Mouse (Mus musculus): ENCODE measurements around the gene Bcas3. TPM values are rescaled to one million over a fixed set of nuclear protein-coding genes. Genes with fewer than 3 reads are reported as not detected.

Gene Bcas3
- total RNA-seq, 2 experiments from 2014 or later: 58.3 to 59.5 TPM

- no peak for DNase-seq (ENCODE audit: low spot score in 2 of 2)
- intact Hi-C loops (cut with DNase I): loop anchor here (5.0 kb wide), 5 partner anchors 46 to 459 kb away; partner anchors contain the start of gene Tbx4
Measured at GRCm38 (mm10) chr11:85841211-85841681, 488.3 kb downstream of the Bcas3 start.

- peak in 1 of 2 experiments; percentile 52 for DNase-seq (ENCODE audit: low spot score in 2 of 2)
- intact Hi-C loops (cut with DNase I): loop anchor here (5.0 kb wide), 5 partner anchors 45 to 460 kb away; partner anchors contain the start of gene Tbx4
Measured at GRCm38 (mm10) chr11:85841980-85842379, 489.0 kb downstream of the Bcas3 start.

- DNase-seq (ENCODE audit: low spot score in 2 of 2): no peak
- intact Hi-C loops (cut with DNase I): loop anchor here (5.0 kb wide), 5 partner anchors 45 to 460 kb away; partner anchors contain the start of gene Tbx4
Measured at GRCm38 (mm10) chr11:85842596-85843346, 489.8 kb downstream of the Bcas3 start.

- intact Hi-C loops (cut with DNase I): loop anchor here (5.0 kb wide), 5 partner anchors 44 to 461 kb away; partner anchors contain the start of gene Tbx4
- peak in 1 of 2 experiments; percentile 35 for DNase-seq (ENCODE audit: low spot score in 2 of 2)
Measured at GRCm38 (mm10) chr11:85843347-85843692, 490.4 kb downstream of the Bcas3 start.

- DNase-seq (ENCODE audit: low spot score in 2 of 2): peak; percentile 69 to 75
- intact Hi-C loops (cut with DNase I): loop anchor here (2.0 to 5.0 kb wide), 6 partner anchors 43 to 462 kb away; partner anchors contain the start of gene Tbx4
Measured at GRCm38 (mm10) chr11:85844144-85844965, 491.4 kb downstream of the Bcas3 start.

GRCm38 (mm10) chr11:85844971-85845370 is 492.0 kb downstream of the Bcas3 start:
- intact Hi-C loops (cut with DNase I): loop anchor here (2.0 to 5.0 kb wide), 6 partner anchors 42 to 463 kb away; partner anchors contain the start of gene Tbx4
- no peak for DNase-seq (ENCODE audit: low spot score in 2 of 2)

GRCm38 (mm10) chr11:85845921-85846320 is 493.0 kb downstream of the Bcas3 start:
- intact Hi-C loops (cut with DNase I): loop anchor here (2.0 kb wide), 1 partner anchor 127 kb away; no protein-coding TSS in a partner anchor
- DNase-seq (ENCODE audit: low spot score in 2 of 2): no peak

GRCm38 (mm10) chr11:85846509-85846908 is 493.5 kb downstream of the Bcas3 start:
- intact Hi-C loops (cut with DNase I): no loop called here
- no peak for DNase-seq (ENCODE audit: low spot score in 2 of 2)

GRCm38 (mm10) chr11:85849037-85849436 is 496.1 kb downstream of the Bcas3 start:
- intact Hi-C loops (cut with DNase I): loop anchor here (2.0 kb wide), 1 partner anchor 222 kb away; no protein-coding TSS in a partner anchor
- peak; percentile 67 to 70 for DNase-seq (ENCODE audit: low spot score in 2 of 2)

- no peak for DNase-seq (ENCODE audit: low spot score in 2 of 2)
- intact Hi-C loops (cut with DNase I): no loop called here
Measured at GRCm38 (mm10) chr11:85850233-85850632, 497.3 kb downstream of the Bcas3 start, which contains the start of gene Gm11444. Gene Gm11444 (minus strand): TSS chr11:85850333.

GRCm38 (mm10) chr11:85850758-85851157 is 497.8 kb downstream of the Bcas3 start:
- intact Hi-C loops (cut with DNase I): no loop called here
- DNase-seq (ENCODE audit: low spot score in 2 of 2): no peak

- intact Hi-C loops (cut with DNase I): no loop called here
- DNase-seq (ENCODE audit: low spot score in 2 of 2): no peak
Measured at GRCm38 (mm10) chr11:85857997-85858698, 505.2 kb downstream of the Bcas3 start.

GRCm38 (mm10) chr11:85864363-85864762 is 511.4 kb downstream of the Bcas3 start:
- no peak for DNase-seq (ENCODE audit: low spot score in 2 of 2)
- intact Hi-C loops (cut with DNase I): no loop called here

Small RNA genes lying within 50 kb of the gene (microRNA-seq; reads per million reads assigned to microRNA genes)
- gene Mir5110: 0 to 0.53 reads per million in 2 experiments

Other genes with a start within 250 kb of the Bcas3 start
- 10 to 100 TPM; 92.5 to 99.8 TPM for gene Usp32, start 213.0 kb upstream of the Bcas3 start, total RNA-seq (2021)
- not detected for gene 1700125H20Rik, start 182.8 kb upstream of the Bcas3 start, total RNA-seq (2021)
- gene Appbp2, start 118.0 kb upstream of the Bcas3 start, total RNA-seq (2021): 10 to 100 TPM; 62.9 to 65.2 TPM
- gene Ppm1d, start 41.9 kb upstream of the Bcas3 start, total RNA-seq (2021): 10 to 100 TPM; 18.1 to 18.9 TPM

All from left cerebral cortex, postnatal 14 days (tissue).